Mouse (Mus musculus): Measurements from ENCODE around the gene Spsb3.

The Spsb3 gene

GRCm38 (mm10) chr17:24874989-24875388, 11.5 kb upstream of the Spsb3 start:
- DNase-seq: no peak

GRCm38 (mm10) chr17:24877336-24878116, 8.9 kb upstream of the Spsb3 start:
- no peak for DNase-seq

GRCm38 (mm10) chr17:24878117-24878397, 8.4 kb upstream of the Spsb3 start:
- no peak for DNase-seq

GRCm38 (mm10) chr17:24878531-24878930, 7.9 kb upstream of the Spsb3 start:
- no peak for DNase-seq

GRCm38 (mm10) chr17:24881738-24882440, 4.6 kb upstream of the Spsb3 start:
- no peak for DNase-seq

- DNase-seq: no peak
Measured at GRCm38 (mm10) chr17:24884391-24884790, 2.1 kb upstream of the Spsb3 start.

- DNase-seq: no peak
Measured at GRCm38 (mm10) chr17:24885356-24886133, 898 bp upstream of the Spsb3 start.

- no peak for DNase-seq
Measured at GRCm38 (mm10) chr17:24886932-24887271, 459 bp downstream of the Spsb3 start.

GRCm38 (mm10) chr17:24887291-24888080, 1.0 kb downstream of the Spsb3 start:
- DNase-seq: no peak

GRCm38 (mm10) chr17:24888862-24889261, 2.4 kb downstream of the Spsb3 start:
- no peak for DNase-seq

- no peak for DNase-seq
Measured at GRCm38 (mm10) chr17:24890151-24891092, 4.0 kb downstream of the Spsb3 start.

- no peak for DNase-seq
Measured at GRCm38 (mm10) chr17:24891321-24891720, 4.9 kb downstream of the Spsb3 start.

GRCm38 (mm10) chr17:24892785-24893184, 6.3 kb downstream of the Spsb3 start:
- DNase-seq: no peak

- DNase-seq: no peak
Measured at GRCm38 (mm10) chr17:24893276-24893675, 6.8 kb downstream of the Spsb3 start.

- no peak for DNase-seq
Measured at GRCm38 (mm10) chr17:24894061-24894994, 7.9 kb downstream of the Spsb3 start.

- DNase-seq: peak; percentile 87
Measured at GRCm38 (mm10) chr17:24894995-24895547, 8.6 kb downstream of the Spsb3 start, which contains the start of the genes Eme2 and Mrps34. TSS of gene Eme2 (minus strand) at chr17:24895087. TSS of gene Mrps34 (plus strand) at chr17:24895116.

- no peak for DNase-seq
Measured at GRCm38 (mm10) chr17:24895571-24896240, 9.3 kb downstream of the Spsb3 start.

GRCm38 (mm10) chr17:24896241-24896992, 10.0 kb downstream of the Spsb3 start, which contains the start of gene Nme3:
TSS of gene Nme3 (plus strand) at chr17:24896500.
- peak; percentile 75 for DNase-seq

GRCm38 (mm10) chr17:24896993-24897269, 10.5 kb downstream of the Spsb3 start:
- no peak for DNase-seq
